Mouse (Mus musculus) CH12.LX (cell line): ENCODE results near the gene Glb1.

Source experiments
- BHLHE40 ChIP-seq: IDR thresholded peaks from 2 replicates; pipeline ENCODE4 v1.6.1; 2011; ENCODE audit warnings: mild to moderate bottlenecking, low read depth, low read length, improper control_type of control experiment
- CHD2 ChIP-seq: IDR thresholded peaks from 2 replicates; pipeline ENCODE4 v1.6.1; 2011; ENCODE audit warnings: low read length, improper control_type of control experiment
- CTCF ChIP-seq, 2 experiments: IDR thresholded peaks in 1 of 2; conservative IDR thresholded peaks in 1 of 2; 2 replicates each; pipeline ENCODE4 v1.5.1; 2011 to 2012; ENCODE audit warnings: low read depth in 2 of 2, low read length in 2 of 2, improper control_type of control experiment in 1 of 2, inconsistent platforms in 1 of 2, mild to moderate bottlenecking in 1 of 2, moderate library complexity in 1 of 2
- ELF1 ChIP-seq: IDR thresholded peaks from 2 replicates; pipeline ENCODE4 v1.6.1; 2014; ENCODE audit warnings: low read depth, mild to moderate bottlenecking, inconsistent platforms, low read length, improper control_type of control experiment
- JUN ChIP-seq: IDR thresholded peaks from 2 replicates; pipeline ENCODE4 v1.6.1; 2011; ENCODE audit warnings: low read depth, mild to moderate bottlenecking, low read length, improper control_type of control experiment, moderate library complexity; ENCODE audit not compliant: insufficient read depth
- MAX ChIP-seq: IDR thresholded peaks from 2 replicates; pipeline ENCODE4 v1.6.1; 2011; ENCODE audit warnings: low read length, improper control_type of control experiment
- NELFE ChIP-seq: IDR thresholded peaks from 2 replicates; pipeline ENCODE4 v1.6.1; 2011; ENCODE audit warnings: low read depth, low read length, improper control_type of control experiment
- POLR2A ChIP-seq: IDR thresholded peaks from 2 replicates; pipeline ENCODE4 v1.6.1; 2011; ENCODE audit warnings: low read depth, mild to moderate bottlenecking, improper control_type of control experiment, low read length
- POLR2AphosphoS2 ChIP-seq: IDR thresholded peaks from 2 replicates; pipeline ENCODE4 v1.6.1; 2011; ENCODE audit warnings: low read depth, low read length, improper control_type of control experiment
- RAD21 ChIP-seq: IDR thresholded peaks from 2 replicates; pipeline ENCODE4 v1.6.1; 2011; ENCODE audit warnings: low read depth, mild to moderate bottlenecking, low read length, improper control_type of control experiment, moderate library complexity
- ZKSCAN1 ChIP-seq: IDR thresholded peaks from 2 replicates; pipeline ENCODE4 v1.6.1; 2012; ENCODE audit warnings: low read depth, inconsistent platforms, low read length, improper control_type of control experiment, borderline replicate concordance
- ZMIZ1 ChIP-seq: IDR thresholded peaks from 2 replicates; pipeline ENCODE4 v1.6.1; 2012; ENCODE audit warnings: low read depth, mild to moderate bottlenecking, inconsistent platforms, low read length, improper control_type of control experiment
- ZNF384 ChIP-seq: IDR thresholded peaks from 2 replicates; pipeline ENCODE4 v1.6.1; 2012; ENCODE audit warnings: low read depth, low read length, improper control_type of control experiment, inconsistent platforms

GRCm38 (mm10) chr9:114468217-114468616, 67.3 kb downstream of the Glb1 start:
- TF ChIP-seq POLR2A (no peak), ZKSCAN1 (no peak), ZNF384 (no peak), CTCF (conservative IDR thresholded peaks at IDR 0.05 in 1 of 2, IDR thresholded peaks at IDR 0.05 in 1 of 2; ENCODE audit: low read depth in 2 of 2, low read length in 2 of 2) (no peak), JUN (no peak), MAX (no peak), CHD2 (no peak), ZMIZ1 (no peak), POLR2AphosphoS2 (no peak), BHLHE40 (no peak), RAD21 (no peak), NELFE (no peak), ELF1 (no peak)
